Mouse (Mus musculus): ENCODE data around the gene Gab1.

The Gab1 gene

DNA sequence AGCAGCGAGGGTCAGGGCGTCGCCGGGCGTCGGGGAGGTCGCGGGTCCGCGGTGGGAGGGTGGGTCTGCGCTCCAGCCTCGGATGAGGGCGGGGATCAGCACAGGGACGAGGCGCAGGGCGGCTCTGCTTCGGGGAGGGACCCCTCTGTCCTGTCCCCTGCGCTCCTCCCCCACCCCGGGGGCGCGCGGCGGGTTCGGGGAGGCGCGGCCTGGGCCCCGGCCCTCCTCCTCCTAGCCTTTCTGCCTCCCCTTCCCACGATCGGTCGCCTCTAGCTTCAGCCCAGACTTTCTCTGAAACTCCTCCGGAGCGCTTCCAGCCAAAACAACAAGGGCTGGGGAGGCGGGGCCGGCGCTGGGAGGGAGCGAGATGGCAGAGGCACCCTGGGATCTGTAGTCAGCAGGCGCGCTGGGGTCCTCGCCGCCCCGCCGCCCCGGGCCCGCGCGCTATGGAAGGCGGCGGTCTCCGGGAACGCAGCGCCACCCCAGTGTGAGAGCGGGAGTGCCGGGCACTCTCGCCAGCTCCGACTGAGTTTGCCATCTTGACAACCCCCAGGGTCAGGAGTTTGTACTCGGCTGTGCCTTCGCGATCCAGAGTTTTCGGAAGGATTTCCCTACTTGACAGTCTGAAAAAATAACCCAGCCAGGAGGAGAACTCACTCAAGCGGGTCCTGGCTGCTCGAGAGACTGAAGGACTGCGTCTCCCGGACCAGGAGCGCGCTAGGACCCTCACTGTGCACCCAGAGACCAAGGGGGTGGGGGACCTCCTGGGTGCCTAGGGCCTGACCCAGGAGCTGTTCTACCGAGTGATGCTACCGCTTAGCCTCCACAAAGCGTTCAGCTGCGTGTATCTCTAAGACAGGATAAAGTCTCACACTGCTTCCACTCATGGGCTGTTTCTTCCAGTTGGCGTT lies at the start of gene Gab1:
Gene Gab1, minus strand, starts transcription at position 324 of the 911 bp plus-strand sequence.
- peak; percentile 90 to 93 for DNase-seq

DNA sequence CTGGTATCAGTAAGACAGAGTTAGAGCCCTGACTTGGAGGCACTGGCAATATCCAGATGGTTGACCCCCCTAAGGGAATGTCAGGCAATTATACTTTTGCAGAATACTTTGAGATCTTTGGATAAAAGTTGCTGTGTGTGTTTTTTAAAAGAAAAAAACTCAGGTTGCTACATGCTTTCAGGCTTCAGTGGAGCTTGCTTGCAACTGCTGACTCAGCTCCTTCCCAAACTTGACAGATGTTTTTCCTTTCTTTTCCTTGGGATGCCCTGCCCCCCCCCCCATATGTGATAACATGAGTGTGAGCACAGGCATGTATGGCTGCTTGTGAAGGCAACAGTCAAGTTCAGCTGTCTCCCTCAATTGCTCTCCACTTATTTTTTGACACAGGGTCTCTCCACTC lies 48.5 kb upstream of the Gab1 start:
- no peak for DNase-seq

DNA sequence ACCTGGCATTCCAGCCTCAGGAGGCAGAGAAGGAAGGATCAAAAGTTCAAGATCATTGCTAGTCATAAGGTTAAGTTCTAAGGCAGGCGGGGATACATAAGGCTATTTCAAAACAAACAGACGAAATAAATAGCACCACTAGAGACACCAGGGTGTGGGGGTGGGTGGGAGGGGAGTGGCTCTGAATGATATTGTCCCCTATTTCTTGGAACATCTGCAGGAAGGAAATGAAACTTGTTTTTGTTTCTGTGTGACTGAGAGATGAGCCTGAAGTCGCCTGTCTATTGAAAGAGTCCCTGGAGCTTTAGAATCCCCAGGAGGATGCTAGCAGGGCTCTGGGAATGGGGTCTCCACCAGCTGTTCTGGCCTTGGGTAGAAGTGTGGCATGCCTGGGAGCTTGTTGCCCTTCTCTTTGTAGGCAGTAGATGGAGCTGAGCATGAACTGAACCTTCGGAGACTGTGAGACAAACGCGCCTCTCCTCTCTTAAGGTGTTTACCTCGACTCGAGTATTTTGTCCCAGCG lies 43.5 kb upstream of the Gab1 start:
- DNase-seq, result no peak

DNA sequence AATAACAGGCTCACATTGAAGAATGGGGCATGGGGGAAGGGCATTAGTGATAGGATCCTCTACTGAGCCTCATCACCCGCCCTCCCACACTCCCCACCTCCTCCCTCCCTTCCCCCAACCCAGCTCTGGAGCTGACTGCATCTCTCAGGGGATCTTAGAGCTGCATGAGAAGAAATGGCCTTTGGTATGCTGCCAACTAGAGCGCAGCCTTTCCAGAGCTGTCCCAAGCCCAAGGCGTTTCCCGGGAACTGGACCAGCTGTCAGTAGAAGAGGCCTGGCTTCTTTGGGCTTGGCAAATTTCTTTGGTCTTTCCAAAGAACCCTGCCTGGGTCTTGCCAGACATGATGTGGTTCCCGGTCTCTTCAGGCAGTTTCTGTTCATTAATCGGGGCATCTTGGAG lies 42.3 kb upstream of the Gab1 start:
- peak; percentile 68 to 80 for DNase-seq

DNA sequence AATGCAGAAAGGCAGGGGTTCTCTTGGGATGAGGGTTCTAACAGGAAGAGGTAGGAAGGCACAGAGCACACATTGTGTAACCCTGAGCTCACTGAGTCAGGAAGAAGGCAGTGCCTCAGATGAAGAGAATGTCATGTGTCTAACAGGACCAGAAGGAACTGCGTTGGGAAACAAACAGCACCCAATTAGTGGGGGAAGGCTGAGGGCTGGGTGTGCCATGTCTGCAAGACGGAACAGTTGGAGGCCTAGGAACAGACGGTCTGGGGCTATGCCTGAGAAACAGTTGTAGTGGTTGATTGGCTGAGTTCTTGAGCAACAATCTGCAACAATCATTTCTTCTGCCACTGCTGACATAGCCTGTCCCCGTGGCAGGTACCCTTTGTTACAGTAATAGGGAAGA lies 38.8 kb upstream of the Gab1 start:
- peak; percentile 27 to 36 for DNase-seq

DNA sequence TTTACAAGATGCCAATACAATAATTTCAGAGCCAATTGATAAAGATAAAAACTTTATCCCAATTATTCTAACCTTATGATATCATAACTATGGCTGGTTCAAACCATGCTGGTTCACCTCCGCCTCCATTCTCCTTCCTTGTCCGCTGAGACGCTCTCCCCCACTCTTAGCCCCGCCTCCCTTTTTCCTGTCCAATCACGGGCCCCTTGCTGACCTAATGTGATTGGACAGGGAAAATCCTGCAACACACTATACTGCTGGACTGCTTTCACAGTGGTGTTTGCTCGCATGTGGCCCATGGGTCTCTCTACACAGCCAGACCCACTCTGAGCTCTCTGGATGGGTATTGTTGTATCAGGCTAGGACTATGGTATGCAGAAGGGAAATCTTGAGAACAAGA lies 38.2 kb upstream of the Gab1 start:
- DNase-seq, result no peak

DNA sequence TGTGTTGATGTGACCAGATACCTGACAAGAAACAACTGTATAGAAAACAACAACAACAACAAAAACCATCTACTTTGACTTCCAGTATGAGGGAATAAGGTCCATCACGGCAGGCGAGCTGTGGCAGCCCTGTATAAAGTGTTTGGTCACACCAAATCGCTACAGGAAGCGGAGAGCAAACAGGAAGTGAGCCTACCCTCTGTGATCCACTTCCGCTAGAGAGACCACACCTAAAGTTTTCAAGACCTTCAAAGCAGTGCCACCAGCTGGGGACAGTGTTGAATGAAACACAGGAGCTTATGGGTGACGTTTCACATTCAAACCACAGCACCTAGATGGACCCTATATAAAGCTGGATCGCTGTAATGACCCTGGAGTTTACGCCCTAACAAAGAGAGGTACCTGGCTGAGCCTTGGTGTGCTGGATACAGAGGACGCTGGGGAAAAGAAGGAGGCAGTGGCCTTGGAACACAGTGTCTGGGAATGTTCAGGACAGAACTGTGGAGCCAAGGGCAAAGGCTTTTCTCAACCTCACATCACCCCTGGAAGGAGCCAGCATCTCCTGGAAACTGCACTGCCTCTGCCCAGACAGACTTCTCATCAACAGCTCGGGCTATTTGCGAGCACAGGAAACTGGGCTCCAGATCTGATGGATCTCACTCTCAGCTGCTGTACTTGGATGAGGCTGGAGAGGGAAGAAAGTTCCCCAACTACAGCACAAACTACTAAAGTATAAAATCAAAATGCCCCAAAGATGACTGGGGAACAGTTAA lies 36.3 kb upstream of the Gab1 start:
- DNase-seq, result peak; percentile 14 to 39

DNA sequence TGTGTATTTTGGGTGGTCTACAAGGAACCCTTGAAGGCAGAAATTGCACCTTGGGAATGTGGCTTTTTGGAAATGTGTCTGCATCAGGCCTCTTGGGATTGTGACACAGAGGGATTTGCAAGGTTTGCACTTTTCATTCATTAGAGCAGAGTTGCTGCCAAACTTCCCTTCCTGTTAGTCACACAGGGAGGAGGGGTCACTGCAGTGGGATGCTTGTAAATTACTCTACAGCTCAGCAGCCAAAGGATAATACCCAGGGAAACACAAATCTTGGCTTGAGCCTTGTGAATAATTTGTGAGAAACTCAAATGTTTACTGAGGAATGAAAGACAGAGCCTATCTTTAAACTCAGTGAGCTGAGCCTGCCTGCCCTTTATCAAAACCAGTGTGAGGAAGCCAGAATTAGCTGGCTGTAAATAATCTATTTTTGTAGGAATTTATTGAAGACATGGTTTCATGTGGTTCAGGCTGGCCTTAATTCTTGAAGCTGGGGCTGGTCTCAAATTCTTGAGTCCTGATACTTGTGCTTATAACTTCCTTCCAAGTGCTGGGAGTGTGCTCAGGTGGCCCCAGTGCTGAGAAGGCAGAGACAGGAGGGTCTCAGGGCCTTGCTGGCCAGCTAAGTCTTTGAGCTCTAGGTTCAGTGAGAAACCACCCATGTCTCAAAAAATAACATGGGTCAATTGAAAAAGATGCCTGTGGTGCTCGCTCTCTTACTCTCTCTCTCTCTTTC lies 32.9 kb upstream of the Gab1 start:
- DNase-seq, result peak; percentile 19 to 38

DNA sequence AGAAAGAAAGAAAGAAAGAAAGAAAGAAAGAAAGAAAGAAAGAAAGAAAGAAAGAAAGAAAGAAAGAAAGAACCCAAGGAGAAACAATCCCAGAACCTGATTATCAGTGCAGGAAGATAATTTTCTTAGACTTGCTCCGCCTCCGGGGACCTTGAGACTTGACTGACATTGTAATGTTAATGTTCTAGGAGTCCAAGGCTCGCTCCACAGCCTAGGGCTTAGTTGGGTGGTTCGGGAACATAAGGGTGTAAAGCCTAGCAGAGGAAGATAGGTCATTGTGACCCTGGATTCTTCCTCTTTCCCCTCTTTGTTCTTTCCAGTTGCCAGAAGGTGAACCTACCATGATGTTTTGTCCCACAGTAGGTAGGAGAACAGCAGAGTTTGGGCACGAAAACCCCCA lies 31.1 kb upstream of the Gab1 start:
- DNase-seq, result no peak

DNA sequence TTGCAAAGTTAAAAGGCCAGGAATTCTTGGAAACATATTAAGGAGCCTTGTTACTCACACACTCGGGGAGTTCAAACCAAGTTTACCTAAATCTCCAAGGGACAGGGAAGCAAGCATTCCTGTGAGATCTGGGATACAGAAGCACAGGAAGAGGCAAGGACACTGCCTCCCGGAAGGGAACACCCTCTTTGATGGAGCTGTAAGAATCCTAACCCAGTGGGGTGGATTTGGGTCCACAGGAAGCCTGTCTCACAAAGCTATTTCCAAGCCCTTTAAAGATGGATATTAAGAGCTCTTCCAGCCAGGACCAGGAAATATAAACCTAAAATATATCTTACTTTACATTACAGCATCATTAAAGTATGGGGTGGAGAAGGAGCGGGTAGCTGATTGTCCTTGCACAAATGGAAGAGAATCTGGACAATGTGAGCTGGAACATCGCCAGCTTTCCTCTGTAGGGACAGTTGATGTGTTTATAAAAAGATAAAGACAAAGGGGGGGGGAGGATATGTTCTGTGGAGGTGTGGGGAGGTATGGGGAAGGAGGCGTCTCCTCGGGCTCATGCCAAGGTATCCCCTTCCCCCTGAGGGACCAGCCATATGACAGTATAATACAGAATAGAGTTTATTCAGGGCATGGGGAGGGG lies 28.1 kb upstream of the Gab1 start:
- peak in 1 of 2 experiments; percentile 33 for DNase-seq

DNA sequence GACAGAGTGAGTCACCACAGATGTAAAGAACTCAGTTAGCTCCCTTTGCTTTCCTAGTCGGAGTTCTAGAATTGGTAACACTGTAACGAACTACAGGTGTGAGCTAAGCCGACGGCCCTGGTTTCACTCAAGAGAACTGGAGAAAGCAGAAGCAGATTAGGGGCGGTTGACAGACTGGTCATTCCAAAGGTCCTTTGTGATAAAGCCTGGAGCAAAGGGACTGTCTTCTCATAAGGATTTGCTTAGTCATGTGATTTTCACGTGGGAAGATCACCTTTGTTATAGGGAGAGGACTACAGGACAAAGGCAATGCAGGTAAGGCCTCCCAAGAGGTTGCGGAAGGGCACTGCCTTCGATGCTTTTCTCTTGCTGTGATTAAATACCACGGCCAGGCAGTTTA lies 22.0 kb upstream of the Gab1 start:
- no peak for DNase-seq

DNA sequence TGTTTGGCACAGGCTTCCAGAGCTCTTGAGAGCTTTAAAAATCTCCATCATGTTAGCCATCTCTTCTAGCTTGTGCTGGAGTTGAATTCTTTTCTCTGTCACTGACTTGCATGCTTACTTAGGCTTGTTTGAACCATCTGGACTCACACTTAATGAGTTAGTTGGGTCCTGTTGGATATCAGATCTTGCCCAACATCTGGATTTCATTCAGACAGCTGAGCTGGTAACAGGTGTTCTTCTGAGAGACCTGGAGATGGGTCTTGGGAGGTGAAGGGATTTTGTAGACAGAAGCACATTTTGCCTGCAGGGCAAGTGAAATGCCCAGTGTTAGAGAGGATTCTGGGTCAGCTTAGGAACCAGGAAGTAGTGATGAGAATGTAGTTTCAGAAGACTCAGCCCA lies 19.0 kb upstream of the Gab1 start:
- no peak for DNase-seq

DNA sequence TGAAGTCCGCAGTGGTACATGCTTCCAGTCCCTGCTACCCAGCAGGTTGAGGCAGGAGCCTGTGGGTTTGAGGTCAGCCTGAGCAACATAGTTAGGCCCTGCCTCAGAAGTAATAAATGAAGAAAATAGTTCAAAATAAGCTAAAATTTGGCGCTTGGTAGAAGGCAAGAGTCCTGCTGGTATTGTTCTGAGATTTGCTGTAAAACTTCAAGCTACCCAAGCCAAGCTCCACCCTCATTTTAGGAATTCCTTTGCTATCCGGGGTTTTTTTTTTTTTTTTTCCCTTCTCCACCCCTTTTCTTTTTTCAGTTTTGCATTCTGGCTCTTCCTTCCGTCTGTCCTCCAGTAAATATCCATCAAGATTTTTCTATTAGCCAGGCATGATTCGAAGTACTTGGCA lies 15.7 kb upstream of the Gab1 start:
- DNase-seq, result no peak

DNA sequence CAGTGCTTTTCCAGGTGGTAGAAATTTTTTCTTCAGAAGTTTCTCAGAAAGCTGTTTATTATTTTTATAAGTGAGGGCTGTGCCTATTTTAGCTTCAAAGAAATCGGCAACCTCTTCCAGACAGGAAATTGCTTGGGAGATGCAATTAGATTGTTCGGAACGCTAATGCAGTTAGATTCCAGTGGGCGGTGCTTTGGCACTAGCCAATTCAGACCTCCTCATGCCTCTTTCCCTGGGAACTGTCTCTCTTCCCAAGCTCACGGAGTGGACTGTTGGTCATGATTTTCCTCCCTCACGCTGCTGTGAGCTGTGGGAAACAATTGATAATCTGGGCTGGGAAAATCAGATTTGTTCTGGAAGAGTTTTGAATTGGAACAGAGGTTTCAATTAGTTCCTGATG lies 15.1 kb upstream of the Gab1 start:
- DNase-seq, result peak in 1 of 2 experiments; percentile 48

DNA sequence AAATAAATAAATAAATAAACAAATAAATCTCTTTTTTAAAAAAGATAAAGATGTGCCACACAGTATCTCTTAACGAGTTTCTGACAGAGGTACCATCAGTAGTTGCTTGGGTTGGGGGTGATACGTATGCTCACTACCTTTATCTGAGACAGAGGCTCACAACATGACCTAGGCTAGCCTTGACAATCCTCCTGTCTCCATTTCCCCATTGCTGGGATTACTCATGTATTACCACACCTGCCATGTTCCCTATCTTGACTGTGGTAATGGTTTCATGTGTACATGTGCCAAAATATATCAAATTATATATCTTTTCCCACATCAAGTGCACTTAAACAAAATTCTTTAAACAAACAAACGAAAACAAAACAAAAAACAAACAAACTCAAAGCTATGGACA lies 14.2 kb upstream of the Gab1 start:
- DNase-seq, result no peak

DNA sequence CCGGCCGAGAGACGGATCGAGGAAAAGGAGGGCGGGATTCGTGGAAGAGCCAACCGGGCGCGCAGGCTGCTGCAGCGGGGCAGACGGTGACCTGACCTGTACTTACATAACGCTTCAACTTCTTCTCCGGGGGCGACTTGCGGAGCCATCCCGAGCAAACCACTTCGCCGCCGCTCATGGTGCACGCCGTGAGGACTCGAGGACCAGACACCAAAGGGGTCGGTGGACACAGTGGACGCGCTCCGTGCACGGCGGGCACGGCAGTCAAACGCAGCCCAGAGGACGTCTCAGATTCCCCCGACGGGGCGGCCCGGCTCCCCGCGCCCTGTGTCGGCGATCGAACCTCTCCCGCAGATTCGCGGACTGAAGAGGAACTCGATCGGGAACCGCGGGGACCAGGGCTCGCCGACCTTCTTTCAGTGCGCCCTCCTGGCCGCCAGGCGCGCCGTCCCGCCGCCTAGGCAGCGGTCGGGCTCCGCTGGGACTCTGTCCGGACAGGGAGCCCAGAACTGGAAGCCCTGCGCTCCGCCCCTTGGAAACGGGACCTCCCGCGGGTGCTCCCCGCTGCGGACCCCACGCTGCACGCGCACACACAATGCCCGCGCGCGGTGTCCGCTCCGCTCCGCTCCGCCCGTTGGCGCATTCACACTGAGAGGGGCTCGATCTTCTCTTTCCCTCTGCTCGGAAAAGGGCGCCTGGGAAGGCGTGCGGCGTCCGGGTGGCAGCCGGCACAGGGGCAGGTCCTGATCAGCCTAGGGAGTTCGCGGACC lies 708 bp downstream of the Gab1 start:
- DNase-seq, result peak; percentile 73 to 82

DNA sequence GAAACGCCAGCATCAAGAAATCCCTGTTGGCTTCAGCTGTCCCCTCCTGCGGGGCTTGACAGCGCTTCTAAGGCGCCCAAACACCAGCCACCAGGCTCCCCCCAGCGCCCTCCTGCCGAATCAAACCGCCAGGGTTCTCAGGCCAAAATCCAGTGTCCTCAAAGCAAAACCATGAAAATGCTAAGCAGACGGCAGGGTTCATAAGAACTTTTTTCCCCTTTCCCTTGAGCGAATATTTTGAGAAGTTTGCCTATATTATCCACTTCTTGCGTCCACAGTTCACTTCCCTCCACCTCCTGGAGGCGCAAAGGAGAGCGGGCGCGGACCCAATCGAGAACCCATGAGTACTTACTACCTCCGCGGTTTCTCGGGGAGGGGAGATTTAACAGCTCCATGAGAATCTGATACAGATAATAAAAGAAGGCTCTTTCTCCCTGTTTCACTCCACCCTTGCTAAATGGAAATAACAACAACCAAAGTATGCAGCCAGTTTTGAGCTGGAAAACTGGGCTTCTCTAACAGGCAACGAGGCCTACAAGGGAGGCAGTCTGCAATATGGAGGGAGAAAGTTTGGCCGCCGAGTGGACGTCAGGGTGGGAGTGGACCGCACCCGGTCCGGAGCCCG lies 1.4 kb downstream of the Gab1 start:
- peak; percentile 76 to 79 for DNase-seq

DNA sequence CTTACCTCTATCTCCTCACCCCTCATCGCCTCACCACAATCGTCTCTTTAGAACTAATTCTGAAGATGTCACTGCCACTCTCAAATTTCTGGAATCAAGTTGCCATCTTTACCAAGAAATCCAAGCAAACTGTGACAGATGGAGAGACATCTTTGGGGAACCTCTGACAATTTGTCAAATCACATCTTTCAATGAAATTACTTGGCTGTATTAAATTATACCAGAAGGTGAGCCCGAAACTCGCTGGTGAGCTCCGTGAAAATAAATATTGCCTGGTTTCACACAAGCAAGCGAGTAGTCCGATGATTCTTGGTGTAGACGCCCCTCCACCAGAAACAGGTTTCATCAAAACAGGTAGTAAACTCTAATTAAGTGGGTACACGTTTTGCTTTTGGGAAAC lies 2.2 kb downstream of the Gab1 start:
- DNase-seq, result no peak

DNA sequence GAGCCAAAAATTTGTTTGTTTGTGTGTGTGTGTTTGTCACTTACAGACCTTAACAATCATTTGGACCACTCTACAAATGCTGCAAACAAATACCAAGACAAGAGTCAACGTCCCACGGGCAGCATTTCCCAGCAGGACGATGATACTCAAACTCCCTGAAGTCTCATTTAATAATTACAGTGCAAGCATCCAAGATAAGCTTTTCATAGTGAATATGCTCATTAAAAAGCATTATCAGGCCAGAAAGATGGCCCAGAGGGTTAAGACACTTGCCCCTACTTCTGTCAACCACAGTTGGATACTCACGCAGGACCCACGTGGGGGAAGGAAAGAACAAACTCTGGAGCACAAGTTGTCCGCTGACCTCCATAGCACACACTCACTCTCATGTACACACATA lies 4.8 kb downstream of the Gab1 start:
- no peak for DNase-seq

DNA sequence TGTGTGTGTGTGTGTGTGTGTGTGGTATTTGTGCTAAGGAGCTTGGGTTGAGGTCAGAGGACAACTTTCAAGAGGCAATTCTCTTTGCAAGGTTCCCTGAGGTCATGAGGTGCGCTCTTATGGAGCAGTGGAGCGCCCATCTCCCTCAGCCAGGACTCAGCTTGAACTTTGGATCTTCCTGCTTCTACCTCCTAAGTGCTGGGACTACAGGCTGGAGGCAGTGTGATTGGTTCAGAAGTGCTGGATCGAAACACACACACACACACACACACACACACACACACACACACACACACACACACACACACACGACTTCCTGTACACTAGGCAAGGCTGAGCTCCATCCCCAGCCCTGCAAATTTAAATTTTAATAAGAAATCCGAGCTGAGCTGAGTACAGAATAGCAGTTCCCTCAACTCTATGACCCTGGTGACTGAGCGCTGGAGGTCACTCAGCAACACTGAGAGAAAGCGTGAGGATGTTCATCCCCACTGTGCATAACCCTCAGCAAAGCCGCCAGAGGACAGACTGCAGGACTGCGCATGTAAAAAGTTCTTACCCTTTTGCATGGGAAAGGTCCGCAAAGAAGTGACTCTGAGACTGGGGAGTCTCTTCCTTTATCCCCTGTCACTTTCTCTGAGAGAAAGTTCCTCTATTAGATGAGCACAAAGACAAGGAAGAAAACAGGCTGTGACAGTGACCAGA lies 6.4 kb downstream of the Gab1 start:
- DNase-seq, result no peak

DNA sequence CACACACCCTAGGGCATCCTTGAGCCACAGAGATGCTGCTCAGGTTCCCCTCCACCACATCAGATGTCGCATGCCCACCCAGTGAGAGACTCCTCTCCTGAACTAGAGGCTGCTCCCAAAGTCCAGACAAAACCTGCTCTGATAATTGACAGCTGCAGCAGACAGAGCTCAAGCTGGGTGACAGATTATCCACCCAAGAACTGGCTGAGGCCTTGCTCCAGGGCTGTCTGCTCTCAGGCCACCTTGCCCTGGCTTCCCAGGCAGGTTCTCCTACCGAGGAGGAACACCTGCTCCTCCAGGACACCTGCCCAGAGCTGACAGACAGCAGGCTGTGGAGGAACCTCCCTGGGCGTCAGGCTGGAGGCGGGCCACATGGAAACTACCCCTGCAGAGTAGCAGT lies 7.6 kb downstream of the Gab1 start:
- no peak for DNase-seq
